Mouse (Mus musculus) heart, postnatal 10 days (tissue): ENCODE data around the gene Cfap61. TPM values are rescaled to one million over a fixed set of nuclear protein-coding genes. Genes with fewer than 3 reads are reported as not detected.
A peak's percentile ranks its signal among the peaks of the same experiment; 100 is the strongest.

Experiments
- DNase-seq, 2 experiments: peaks; one replicate each; pipeline ENCODE4 v3.0.0; 2021
- intact Hi-C: fragments of 180-260 bp; cut with DNase I; formaldehyde crosslinking; loops from one replicate; pipeline ENCODE4 v1.15.1; 2025
- total RNA-seq, 2 experiments: library from RNA; stranded (reverse); gene quantifications; 2 replicates each; pipeline ENCODE4 v1.2.3; 2021

The Cfap61 gene
- total RNA-seq, 2 experiments from 2014 or later: 1.0 to 1.7 TPM

GRCm38 (mm10) chr2:146063093-146064074 lies 128.8 kb downstream of the Cfap61 start:
- no peak for DNase-seq
- intact Hi-C loops: no loop called here

GRCm38 (mm10) chr2:146067364-146067763 lies 132.8 kb downstream of the Cfap61 start:
- intact Hi-C loops: no loop called here
- DNase-seq: no peak

DNA sequence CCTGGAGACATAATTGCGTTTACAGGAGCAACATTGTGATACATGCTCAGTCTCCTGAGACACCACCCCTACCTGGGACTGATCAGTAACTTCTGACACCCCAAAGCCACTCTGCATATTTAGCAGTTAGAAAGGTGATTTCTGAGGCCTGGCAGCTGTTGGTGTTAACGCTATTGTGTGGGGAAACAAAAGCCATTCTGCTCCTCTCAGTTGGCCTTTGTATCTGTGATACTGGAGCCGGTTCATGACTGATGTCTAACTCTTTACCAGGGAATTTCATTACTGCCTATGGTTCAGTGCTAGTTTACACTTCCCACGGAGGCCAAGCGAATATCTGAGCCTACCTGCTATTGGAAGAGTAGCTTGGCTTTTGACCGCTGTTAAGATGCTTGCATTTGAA lies 138.7 kb downstream of the Cfap61 start:
- intact Hi-C loops: no loop called here
- DNase-seq: no peak

- intact Hi-C loops: no loop called here
- no peak for DNase-seq
These were observed 142.5 kb downstream of the Cfap61 start for GRCm38 (mm10) chr2:146077117-146077516.

DNA sequence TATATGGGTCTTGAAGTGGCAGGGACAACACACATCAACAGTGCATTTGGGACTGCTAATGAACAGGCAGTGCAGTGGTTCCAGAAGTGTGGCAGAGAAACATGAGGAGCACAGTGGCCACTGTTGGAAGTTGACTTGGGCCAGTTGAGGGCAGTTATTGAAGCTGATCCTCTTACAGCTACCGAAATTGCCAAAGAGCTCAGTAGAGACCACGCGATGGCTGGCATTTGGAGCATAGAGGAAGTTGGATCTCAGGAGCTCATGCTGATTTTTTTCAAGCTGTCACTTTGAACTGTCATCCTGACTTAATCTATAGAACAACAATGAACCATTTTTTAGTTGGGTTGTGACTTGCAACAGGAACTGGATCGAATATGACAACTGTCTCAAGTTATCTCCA lies 145.7 kb downstream of the Cfap61 start:
- intact Hi-C loops: no loop called here
- no peak for DNase-seq

DNA sequence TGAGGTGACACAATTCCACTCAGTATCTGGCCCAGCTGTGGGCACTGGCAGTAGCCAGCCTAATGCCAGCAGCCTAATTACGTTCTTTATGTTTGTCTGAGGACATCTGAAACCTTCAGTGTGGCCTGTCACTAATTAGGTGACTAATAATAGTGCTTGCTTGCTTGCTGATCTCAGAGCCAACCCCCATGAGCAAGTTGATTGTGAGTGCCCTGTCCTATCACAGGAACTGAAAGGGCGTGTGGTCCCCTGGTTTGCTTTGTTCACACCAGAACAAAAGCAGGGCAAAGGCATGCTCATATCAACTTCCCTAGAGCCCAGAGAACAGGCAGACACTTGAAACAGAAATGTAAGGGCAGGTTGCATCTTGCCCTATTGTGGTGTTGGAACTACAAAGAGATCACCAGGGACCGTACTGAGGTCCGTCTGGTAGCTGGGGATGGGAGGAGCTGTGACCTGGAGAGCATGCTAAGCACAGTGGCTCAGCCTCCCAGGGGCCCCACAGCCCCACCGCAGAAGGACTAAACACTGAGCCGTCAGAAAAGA lies 148.8 kb downstream of the Cfap61 start:
- DNase-seq: no peak
- intact Hi-C loops: no loop called here

DNA sequence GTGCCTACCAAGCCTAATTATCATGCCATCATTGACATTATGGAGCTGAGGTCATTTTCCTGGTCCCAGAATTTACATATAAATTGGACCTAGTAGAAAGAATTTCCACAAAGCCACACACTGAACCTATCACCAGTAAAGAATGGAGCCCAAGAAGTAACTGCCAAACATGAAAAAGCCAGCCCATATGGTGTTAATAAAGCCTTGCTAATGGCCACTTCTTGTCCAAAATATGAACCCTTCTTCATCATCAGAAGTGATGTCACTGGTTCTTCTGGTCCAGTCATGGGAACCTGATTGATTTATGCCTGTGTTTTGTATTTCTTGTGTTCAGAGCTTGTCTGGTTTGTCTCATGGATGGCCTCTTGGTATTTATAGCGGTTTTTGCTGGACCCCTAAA lies 152.8 kb downstream of the Cfap61 start:
- intact Hi-C loops: no loop called here
- no peak for DNase-seq

DNA sequence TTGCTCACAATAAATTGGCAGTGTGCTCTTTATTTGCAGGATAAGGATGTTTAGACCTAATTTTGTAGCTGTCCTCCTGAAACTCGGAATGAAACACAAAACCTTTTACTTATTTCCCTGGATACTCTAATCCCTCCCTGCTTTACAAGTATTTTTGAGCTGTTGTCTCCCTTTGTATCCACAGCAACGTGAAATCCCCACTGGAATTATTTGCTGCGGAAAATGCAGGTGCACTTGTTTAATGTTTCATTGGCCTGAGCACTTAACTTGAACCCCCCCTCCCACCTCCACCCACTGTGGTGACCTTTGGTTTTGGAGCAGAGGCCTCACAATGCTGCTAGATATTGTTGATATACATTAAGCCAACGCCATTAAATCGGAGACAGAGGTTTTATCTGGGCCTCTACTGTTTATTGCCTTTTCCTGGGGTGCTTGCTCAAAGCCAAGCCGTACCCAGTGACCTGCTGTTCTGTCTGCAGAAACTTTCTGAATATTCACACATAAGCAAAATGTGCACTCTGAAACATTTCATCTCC lies 154.6 kb downstream of the Cfap61 start:
- DNase-seq: no peak
- intact Hi-C loops: no loop called here

DNA sequence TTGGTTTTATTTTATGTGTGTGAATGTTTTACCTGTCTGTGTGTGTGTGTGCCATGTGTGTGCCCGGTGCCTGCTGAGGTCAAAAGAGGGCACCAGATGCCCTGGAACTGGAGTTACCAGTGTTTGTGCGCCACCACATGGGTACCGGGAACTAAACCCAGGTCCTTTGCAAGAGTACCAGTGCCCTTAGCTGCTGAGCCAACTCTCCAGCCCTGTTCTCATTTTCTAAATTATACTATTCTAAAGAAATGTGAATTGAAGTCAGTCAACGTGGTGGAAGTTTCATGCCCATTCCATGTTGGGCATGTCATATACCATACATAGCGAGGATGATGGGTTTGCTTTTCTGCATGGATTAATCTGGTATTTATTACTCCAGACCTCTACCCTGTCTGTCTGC lies 162.9 kb downstream of the Cfap61 start:
- intact Hi-C loops: no loop called here
- DNase-seq: no peak

GRCm38 (mm10) chr2:146098853-146099717 lies 164.5 kb downstream of the Cfap61 start:
- intact Hi-C loops: no loop called here
- peak in 1 of 2 experiments; percentile 3 for DNase-seq

DNA sequence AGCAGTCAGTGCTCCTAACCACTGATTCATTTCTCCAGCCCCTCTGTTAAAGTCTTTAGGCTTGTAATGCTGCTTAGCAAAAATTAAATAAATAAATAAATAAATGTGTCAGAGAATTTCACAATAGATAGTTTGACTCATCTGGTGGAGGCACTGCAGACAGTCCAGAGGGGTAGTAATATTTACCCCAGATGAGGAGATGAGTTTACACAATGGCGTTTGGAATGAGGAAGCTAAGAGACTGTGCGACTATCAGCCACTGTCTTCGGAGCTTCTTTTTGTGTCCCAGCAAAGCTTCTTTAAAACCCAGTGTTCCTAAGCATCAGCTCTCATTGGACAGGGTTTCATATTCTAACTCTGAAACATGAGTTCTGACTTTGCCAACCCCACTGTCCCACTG lies 165.3 kb downstream of the Cfap61 start:
- DNase-seq: no peak
- intact Hi-C loops: no loop called here

GRCm38 (mm10) chr2:146100489-146101060 lies 166.0 kb downstream of the Cfap61 start:
- intact Hi-C loops: no loop called here
- DNase-seq: no peak

GRCm38 (mm10) chr2:146102600-146102999 lies 168.0 kb downstream of the Cfap61 start:
- intact Hi-C loops: no loop called here
- DNase-seq: no peak

- intact Hi-C loops: no loop called here
- no peak for DNase-seq
These were observed 170.8 kb downstream of the Cfap61 start for GRCm38 (mm10) chr2:146105341-146105740.

DNA sequence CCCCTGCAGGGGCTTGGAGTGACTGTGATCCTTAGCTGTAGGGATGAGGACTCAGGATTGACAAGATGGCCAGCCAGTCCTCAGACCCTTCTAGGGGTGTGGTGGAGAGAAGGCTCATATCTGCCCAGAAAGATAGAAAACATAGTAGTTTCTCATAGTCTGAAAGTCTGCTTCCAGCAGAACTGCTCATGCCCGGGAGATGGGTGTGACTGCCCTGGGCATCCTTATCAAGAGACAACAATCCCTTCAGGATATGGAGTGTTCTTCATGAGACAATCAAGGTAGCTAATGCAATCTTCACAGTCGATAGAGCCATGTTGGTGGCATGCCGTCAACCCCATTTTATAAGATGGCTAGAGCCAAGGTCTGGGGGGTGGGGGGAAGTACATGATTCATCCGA lies 173.4 kb downstream of the Cfap61 start:
- no peak for DNase-seq
- intact Hi-C loops: no loop called here

- intact Hi-C loops: no loop called here
- DNase-seq: no peak
These were observed 175.3 kb downstream of the Cfap61 start for GRCm38 (mm10) chr2:146109921-146110320.

GRCm38 (mm10) chr2:146116282-146116681 lies 181.7 kb downstream of the Cfap61 start:
- DNase-seq: no peak
- intact Hi-C loops: no loop called here

GRCm38 (mm10) chr2:146116726-146117125 lies 182.1 kb downstream of the Cfap61 start:
- DNase-seq: no peak
- intact Hi-C loops: no loop called here

DNA sequence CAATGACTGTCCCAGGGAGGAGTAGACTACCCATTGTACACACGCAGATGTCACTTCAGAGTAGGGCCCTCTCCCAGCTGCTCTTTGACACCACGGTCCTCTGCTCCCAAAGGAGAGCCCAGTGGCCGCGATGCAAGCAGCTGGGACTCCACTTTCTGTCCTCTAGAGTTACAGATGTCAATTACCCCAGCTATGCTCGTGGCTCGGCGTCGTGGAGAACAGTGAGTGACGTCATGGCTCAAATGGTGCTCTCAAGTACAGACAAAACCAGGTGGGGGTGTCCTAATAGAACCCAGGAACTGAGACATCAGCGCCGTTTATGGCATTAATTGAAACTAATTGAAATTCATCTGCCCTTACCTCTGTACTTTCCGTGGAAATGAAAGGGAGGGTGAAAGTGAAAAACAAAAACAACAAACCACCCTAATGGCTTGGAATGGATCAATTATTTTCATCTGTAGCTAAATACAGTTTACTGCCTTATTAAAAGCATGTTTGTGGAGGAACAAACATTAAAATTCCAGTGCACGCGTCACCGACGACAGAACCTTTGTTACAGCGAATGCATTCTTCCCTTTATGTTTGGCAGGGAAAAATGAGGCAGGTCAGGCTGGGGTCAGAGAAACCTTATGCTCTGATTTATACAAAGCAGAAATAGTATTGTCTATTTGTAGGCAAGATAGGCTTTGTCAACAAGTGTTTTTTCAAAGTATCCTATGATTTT lies 182.8 kb downstream of the Cfap61 start:
- DNase-seq: no peak
- intact Hi-C loops: no loop called here

- no peak for DNase-seq
- intact Hi-C loops: no loop called here
These were observed 183.4 kb downstream of the Cfap61 start for GRCm38 (mm10) chr2:146117915-146118403.
